Mouse (Mus musculus) right cerebral cortex, postnatal 10 days (tissue): ENCODE measurements around the gene Kalrn.

Experiments
- DNase-seq, 2 experiments: peaks; one replicate each; pipeline ENCODE4 v3.0.0; 2021; ENCODE audit warnings: low spot score in 2 of 2

Gene Kalrn

GRCm38 (mm10) chr16:33940095-33940494 is 633.2 kb downstream of the Kalrn start:
- no peak for DNase-seq

GRCm38 (mm10) chr16:33939636-33940035 is 633.7 kb downstream of the Kalrn start:
- no peak for DNase-seq

GRCm38 (mm10) chr16:33939133-33939531 is 634.2 kb downstream of the Kalrn start:
- no peak for DNase-seq

DNA sequence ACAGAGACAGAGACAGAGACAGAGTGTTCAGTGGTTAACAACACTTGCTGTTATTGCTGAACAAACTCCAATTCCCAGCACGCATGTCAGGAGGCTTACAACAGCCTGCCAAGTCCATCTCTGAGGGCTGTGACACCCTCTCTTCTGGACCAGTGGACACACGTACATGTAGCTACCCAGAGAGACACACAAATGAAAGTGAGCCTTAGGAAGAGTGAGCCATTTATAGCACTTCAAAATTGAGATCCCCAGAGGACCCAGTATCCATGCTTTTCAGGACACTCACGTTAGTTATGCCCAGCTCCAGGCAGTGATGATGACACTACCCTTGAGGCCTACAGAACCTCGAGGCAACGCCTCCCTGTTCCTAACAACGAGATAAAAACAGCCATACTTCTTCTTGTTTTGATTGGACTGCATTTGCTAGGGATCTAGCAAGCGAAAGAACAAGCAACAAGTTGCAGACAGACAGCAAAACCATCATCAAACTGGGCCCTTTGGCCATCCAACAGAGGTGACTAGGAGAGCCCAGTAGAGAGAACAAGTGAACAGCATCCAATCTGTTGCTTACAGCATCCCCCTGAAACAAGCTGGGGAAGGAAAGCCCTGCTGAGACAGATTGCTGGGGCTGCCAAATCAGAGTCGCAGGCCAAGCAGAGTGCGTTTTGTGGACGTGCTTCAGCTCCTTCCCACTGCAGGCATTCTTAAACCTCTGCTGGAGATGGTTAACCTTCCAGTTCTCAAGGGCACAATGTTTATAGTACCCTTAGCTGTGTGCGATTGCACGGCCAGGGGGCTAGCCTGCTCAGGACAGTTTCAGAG is 634.8 kb downstream of the Kalrn start:
- no peak for DNase-seq

DNA sequence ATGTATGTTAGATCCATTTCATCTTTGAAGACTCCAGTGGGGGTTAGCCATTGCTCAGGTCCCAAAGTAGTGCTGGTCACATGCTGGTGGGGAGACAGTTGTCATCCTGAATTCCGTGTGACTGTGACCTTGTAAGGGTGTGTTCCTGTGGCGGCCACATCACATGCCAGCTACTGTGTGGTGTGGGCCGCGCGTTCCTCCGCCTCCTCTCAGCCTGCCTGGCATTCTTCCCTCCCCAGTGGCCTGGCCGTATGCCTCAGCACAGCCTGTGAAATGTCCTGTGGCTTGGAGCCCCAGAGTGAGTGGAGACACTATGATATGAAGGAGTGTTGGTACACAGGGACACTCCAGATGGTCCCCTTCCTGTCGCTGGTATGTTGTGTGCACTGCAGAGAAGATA is 635.8 kb downstream of the Kalrn start:
- DNase-seq = peak; percentile 69 to 71

- no peak for DNase-seq
These were observed 636.4 kb downstream of the Kalrn start for GRCm38 (mm10) chr16:33936885-33937284.

- no peak for DNase-seq
These were observed 637.9 kb downstream of the Kalrn start for GRCm38 (mm10) chr16:33935407-33935785.

DNA sequence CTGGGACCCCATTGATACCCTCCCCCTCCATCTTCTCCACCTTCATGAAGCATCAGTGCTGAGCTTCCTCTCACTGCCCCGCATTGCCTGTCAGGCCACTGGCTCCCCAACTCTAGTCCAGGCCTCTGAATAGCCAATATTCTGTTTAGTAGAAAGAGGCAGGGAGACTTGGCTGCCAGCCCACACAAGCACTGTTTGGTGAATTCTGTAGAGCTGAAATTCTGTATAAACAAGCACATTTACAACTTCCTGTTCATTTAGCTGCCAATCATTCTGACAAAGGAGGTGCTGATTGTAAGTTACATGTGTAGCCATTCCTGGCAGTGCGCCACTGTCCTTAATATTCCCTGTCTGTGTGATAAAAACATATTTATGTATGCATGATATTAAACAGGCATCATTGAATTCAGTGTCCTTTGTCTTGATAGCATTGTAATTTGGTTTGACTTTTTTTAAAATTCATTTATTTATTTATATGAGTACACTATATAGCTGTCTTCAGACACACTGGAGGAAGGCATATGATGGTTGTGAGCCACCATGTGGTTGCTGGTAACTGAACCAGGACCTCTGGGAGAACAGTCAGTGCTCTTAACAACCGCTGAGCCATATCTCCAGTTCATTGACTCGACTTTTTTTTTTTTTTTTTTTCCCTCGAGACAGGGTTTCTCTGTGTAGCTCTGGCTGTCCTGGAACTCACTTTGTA is 638.5 kb downstream of the Kalrn start:
- peak; percentile 83 to 85 for DNase-seq

DNA sequence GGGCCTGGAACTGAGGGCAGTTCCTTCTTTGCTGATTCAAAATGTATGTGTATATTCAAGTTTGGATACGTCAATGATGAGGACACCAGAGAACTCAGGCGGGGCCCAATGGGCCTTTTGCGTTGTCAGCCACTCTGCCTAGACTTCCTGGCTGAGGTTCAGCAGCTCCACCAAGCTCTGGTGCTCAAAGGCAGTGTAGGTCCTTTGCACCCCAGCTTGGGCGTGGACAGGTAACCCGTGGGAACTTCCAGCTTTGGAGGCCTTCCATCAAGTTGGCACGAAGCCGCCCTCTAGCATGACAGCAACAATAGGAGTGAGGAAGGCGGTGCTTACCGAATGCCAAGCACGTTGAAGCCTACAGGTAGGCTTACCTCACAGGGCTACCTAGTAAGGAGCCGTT is 639.9 kb downstream of the Kalrn start:
- DNase-seq = no peak

GRCm38 (mm10) chr16:33932126-33932525 is 641.2 kb downstream of the Kalrn start:
- DNase-seq = no peak

DNA sequence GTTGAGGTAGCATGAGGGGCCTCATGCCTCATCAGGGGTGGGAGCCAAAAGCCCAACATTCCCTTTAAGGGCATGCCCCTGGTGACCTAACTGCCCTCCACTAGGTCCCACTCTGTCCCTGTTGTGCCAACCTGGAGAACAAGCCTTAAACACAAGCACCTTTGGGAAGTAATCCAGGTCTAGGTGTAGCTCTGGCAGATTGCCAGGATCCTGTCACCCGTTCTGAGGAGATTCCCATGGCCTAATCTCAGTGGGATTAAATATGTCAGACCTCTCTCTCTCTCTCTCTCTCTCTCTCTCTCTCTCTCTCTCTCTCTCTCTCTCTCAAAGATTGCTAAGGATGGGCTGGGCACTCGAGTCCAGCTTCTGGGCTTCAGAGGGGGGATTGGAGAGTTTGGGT is 641.6 kb downstream of the Kalrn start:
- DNase-seq = no peak

GRCm38 (mm10) chr16:33930785-33931184 is 642.5 kb downstream of the Kalrn start:
- DNase-seq = no peak

DNA sequence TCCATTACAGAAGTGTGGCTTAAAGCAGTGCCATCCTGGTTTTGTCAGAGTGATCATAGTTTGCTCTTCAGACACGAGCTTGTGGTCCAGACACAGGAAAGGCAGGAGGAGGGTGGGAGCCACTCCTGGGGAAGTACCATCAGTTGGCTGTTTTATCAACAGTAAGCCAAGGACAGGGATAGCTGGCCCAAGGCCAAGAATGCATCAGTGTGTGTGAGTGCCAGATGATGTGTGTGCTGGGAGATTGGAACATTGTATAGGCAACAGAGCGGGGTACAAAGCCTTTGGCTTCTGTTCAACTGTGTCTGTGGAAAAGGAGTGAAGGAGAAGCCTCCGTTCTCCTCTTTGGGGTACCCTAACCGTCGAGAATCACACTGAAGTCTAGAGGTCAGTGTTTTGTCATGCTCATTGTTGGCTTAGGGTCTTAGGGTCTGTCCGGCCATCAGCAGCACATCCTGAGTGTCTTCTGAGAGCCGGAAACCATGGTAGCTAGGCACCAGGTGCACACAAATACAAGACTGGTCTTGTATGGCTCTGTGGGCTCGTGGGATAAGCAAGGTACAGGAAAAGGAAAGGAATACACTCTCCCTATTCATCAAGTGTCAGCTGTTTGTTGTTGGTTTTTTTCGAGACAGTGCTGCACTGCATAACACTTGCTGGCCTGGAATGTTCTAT is 644.4 kb downstream of the Kalrn start:
- no peak for DNase-seq

DNA sequence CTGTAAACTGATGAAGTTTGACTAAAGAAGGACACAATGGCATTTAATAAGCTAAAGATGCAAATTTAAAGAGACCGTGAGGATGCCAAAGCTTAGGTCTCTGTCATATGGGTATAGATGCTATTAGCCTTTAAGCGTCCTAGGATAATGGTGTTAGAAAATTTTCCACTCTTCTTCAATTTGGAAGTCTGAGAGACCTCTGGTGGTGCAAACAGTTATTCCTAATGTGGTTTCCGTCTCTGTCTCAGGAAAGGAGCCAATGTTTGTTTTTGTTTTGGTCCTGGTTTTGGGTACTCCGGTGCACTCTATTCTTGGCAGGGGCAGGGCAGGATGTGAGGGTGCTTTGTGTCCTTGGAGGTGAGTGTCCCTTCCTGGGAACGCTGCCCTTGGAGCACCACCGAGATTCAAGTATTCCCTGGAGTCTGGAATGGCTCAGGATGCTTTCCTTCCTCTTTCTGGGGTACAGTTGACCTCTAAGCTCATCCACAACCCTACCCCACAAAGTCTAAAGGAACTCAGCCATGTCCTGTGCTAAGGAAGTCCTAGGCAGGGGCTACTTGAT is 646.0 kb downstream of the Kalrn start:
- no peak for DNase-seq

DNA sequence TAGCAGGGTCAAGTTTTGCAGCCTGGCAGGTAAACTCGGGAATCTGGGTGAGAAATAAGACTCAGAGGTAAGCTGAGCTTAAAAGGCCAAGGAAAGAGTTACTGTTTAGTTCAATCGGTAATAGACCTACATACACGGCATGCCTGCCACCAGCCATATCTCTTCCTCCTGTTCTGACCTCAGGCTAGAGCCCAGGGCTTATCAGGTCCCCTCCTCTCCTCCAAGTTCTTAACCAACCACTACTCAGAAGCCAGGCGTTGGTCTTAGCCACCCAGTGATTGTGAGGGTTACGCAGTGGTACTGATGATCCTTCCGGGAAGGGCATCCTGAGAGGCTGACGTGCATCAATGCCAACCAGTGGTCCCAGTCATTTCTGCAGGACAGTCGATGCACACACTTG is 649.6 kb downstream of the Kalrn start:
- DNase-seq = no peak

- DNase-seq = no peak
These were observed 650.4 kb downstream of the Kalrn start for GRCm38 (mm10) chr16:33923001-33923316.

DNA sequence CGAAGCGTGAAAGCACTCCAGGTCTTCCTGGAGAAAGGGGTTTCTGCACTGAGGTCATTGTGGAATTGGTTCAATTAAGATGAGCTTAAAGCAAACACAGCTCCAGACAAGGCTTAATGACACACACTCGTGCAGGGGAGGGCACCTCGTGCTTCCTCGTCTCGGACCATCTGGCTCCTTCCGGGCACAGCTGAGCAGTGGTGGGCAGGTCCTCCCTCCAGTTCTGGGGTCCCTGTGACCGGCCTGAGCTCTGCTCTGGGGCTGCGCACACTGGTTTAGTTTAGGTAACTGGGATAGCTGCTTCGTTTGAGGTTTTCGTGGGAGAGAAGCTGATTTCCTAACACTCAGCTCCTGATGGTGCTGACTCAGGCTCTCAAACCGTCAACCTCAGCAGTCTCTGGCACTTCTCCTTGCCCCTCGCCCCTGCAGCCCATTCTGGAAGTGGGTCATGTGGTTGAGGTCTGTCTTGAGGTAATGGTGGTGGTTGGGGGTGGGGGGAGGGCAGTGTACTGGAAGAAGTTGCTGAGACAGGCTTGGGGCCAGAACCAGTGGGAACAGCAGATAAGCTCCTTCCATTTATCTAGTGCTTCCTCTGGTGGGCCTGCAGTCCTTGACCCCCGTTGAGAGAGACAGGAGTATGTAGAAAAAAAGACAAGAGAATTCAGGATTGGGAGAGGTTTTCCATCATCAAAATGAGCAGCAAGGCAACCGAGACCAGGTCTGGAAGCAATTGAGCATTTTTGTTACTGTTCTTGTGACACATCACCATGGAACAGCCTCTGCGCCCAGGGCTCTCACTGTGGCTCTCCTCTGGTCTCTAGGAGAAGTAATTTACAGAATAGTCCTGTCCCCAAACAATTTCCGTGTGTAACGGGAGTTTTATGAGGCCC is 651.0 kb downstream of the Kalrn start:
- DNase-seq = peak; percentile 58 to 66

GRCm38 (mm10) chr16:33921514-33921913 is 651.8 kb downstream of the Kalrn start:
- DNase-seq = no peak
